Mouse (Mus musculus) CH12.LX (cell line): ENCODE measurements around the gene Asns. TPM values are rescaled to one million over a fixed set of nuclear protein-coding genes. Genes with fewer than 3 reads are reported as not detected.

ENCODE experiments used
- DNase-seq: peaks from one replicate; pipeline ENCODE4 v3.0.0-alpha.2; 2013; ENCODE audit errors: extremely low read depth
- H3K27ac ChIP-seq: 2 replicates; pipeline ENCODE4 v1.5.1; 2012; ENCODE audit warnings: low read depth, mild to moderate bottlenecking, control low read depth, moderate library complexity; ENCODE audit not compliant: insufficient read depth
- H3K27me3 ChIP-seq: replicated peaks from 2 replicates; pipeline ENCODE3; 2012; ENCODE audit warnings: inconsistent platforms
- H3K36me3 ChIP-seq, 2 experiments: replicated peaks in 1 of 2; 2 replicates each; pipeline versions ENCODE3 to v1.6.1; 2012; ENCODE audit warnings: inconsistent platforms in 1 of 2, low read length in 1 of 2, mild to moderate bottlenecking in 1 of 2, mixed read lengths in 1 of 2, moderate library complexity in 1 of 2; ENCODE audit not compliant: control insufficient read depth in 1 of 2, insufficient read depth in 1 of 2
- H3K4me1 ChIP-seq, 2 experiments: 2 replicates each; pipeline ENCODE4 v1.6.1; 2012; ENCODE audit warnings: inconsistent platforms in 1 of 2, moderate library complexity in 1 of 2; ENCODE audit not compliant: insufficient read depth in 2 of 2, control insufficient read depth in 1 of 2
- H3K4me2 ChIP-seq: 2 replicates; pipeline ENCODE4 v1.6.1; 2012; ENCODE audit warnings: low read depth, mild to moderate bottlenecking, control low read depth; ENCODE audit not compliant: poor library complexity, insufficient read depth, severe bottlenecking
- H3K4me3 ChIP-seq, 3 experiments: fragments of 150-350 bp in 1 of 3; sonication (generic) in 1 of 3; replicated peaks in 1 of 3; 2 replicates each; pipeline versions ENCODE3 to v1.5.1; 2011 to 2012; ENCODE audit warnings: low read depth in 2 of 3, low read length in 2 of 3, mild to moderate bottlenecking in 2 of 3, moderate library complexity in 2 of 3, control low read depth in 1 of 3, improper control_type of control experiment in 1 of 3, inconsistent platforms in 1 of 3, mixed read lengths in 1 of 3; ENCODE audit not compliant: poor library complexity in 1 of 3
- H3K79me2 ChIP-seq: replicated peaks from 2 replicates; pipeline ENCODE4 v1.6.1; 2012; ENCODE audit warnings: mild to moderate bottlenecking, moderate library complexity; ENCODE audit not compliant: control insufficient read depth, poor library complexity, insufficient read depth, severe bottlenecking; ENCODE audit errors: extremely low read depth
- H3K9ac ChIP-seq: 2 replicates; pipeline ENCODE4 v1.6.1; 2012; ENCODE audit warnings: low read depth, mild to moderate bottlenecking, control low read depth, moderate library complexity; ENCODE audit not compliant: insufficient read depth
- H3K9me3 ChIP-seq: replicated peaks from 2 replicates; pipeline ENCODE3; 2012; ENCODE audit warnings: low read length, inconsistent platforms, mixed read lengths
- BHLHE40 ChIP-seq: IDR thresholded peaks from 2 replicates; pipeline ENCODE4 v1.6.1; 2011; ENCODE audit warnings: mild to moderate bottlenecking, low read depth, low read length, improper control_type of control experiment
- CHD1 ChIP-seq: IDR thresholded peaks from 2 replicates; pipeline ENCODE4 v1.6.1; 2012; ENCODE audit warnings: low read depth, low read length, improper control_type of control experiment, inconsistent platforms
- CHD2 ChIP-seq: IDR thresholded peaks from 2 replicates; pipeline ENCODE4 v1.6.1; 2011; ENCODE audit warnings: low read length, improper control_type of control experiment
- CTCF ChIP-seq, 2 experiments: IDR thresholded peaks in 1 of 2; conservative IDR thresholded peaks in 1 of 2; 2 replicates each; pipeline ENCODE4 v1.5.1; 2011 to 2012; ENCODE audit warnings: low read depth in 2 of 2, low read length in 2 of 2, improper control_type of control experiment in 1 of 2, inconsistent platforms in 1 of 2, mild to moderate bottlenecking in 1 of 2, moderate library complexity in 1 of 2
- ELF1 ChIP-seq: IDR thresholded peaks from 2 replicates; pipeline ENCODE4 v1.6.1; 2014; ENCODE audit warnings: low read depth, mild to moderate bottlenecking, inconsistent platforms, low read length, improper control_type of control experiment
- IRF4 ChIP-seq: IDR thresholded peaks from 2 replicates; pipeline ENCODE4 v1.6.1; 2014; ENCODE audit warnings: low read depth, mild to moderate bottlenecking, inconsistent platforms, low read length, improper control_type of control experiment
- JUND ChIP-seq: conservative IDR thresholded peaks from 2 replicates; pipeline ENCODE4 v1.6.1; 2011; ENCODE audit warnings: low read depth, low read length, improper control_type of control experiment
- MAFK ChIP-seq: IDR thresholded peaks from 2 replicates; pipeline ENCODE4 v1.6.1; 2011; ENCODE audit warnings: low read length, improper control_type of control experiment; ENCODE audit not compliant: insufficient replicate concordance
- MEF2A ChIP-seq: IDR thresholded peaks from 2 replicates; pipeline ENCODE4 v1.6.1; 2014; ENCODE audit warnings: low read depth, mild to moderate bottlenecking, inconsistent platforms, low read length, improper control_type of control experiment, borderline replicate concordance
- MXI1 ChIP-seq: IDR thresholded peaks from 2 replicates; pipeline ENCODE4 v1.6.1; 2011; ENCODE audit warnings: mild to moderate bottlenecking, low read depth, low read length, improper control_type of control experiment
- MYC ChIP-seq: IDR thresholded peaks from 2 replicates; pipeline ENCODE4 v1.6.1; 2011; ENCODE audit warnings: low read depth, mild to moderate bottlenecking, improper control_type of control experiment, low read length
- NELFE ChIP-seq: IDR thresholded peaks from 2 replicates; pipeline ENCODE4 v1.6.1; 2011; ENCODE audit warnings: low read depth, low read length, improper control_type of control experiment
- NRF1 ChIP-seq: IDR thresholded peaks from 2 replicates; pipeline ENCODE4 v1.6.1; 2014; ENCODE audit warnings: low read depth, mild to moderate bottlenecking, inconsistent platforms, low read length, improper control_type of control experiment, moderate library complexity
- PAX5 ChIP-seq: IDR thresholded peaks from 2 replicates; pipeline ENCODE4 v1.6.1; 2012; ENCODE audit warnings: low read length, inconsistent platforms, mixed read lengths
- POLR2AphosphoS2 ChIP-seq: IDR thresholded peaks from 2 replicates; pipeline ENCODE4 v1.6.1; 2011; ENCODE audit warnings: low read depth, low read length, improper control_type of control experiment
- TBP ChIP-seq: conservative IDR thresholded peaks from 2 replicates; pipeline ENCODE4 v1.6.1; 2011; ENCODE audit warnings: low read depth, low read length, improper control_type of control experiment
- TCF12 ChIP-seq: IDR thresholded peaks from 2 replicates; pipeline ENCODE4 v1.6.1; 2014; ENCODE audit warnings: low read depth, mild to moderate bottlenecking, inconsistent platforms, low read length, improper control_type of control experiment
- UBTF ChIP-seq: IDR thresholded peaks from 2 replicates; pipeline ENCODE4 v1.6.1; 2012; ENCODE audit warnings: low read depth, mild to moderate bottlenecking, inconsistent platforms, low read length, improper control_type of control experiment, moderate library complexity
- ZC3H11A ChIP-seq: IDR thresholded peaks from 2 replicates; pipeline ENCODE4 v1.6.1; 2012; ENCODE audit warnings: low read depth, mild to moderate bottlenecking, inconsistent platforms, low read length, improper control_type of control experiment
- ZKSCAN1 ChIP-seq: IDR thresholded peaks from 2 replicates; pipeline ENCODE4 v1.6.1; 2012; ENCODE audit warnings: low read depth, inconsistent platforms, low read length, improper control_type of control experiment, borderline replicate concordance
- dilution Hi-C: fragments of 300-500 bp; cut with MboI; formaldehyde crosslinking; loops from 2 replicates; pipeline ENCODE4 v1.14.3; 2020; ENCODE audit warnings: low sequenced_read_pairs; ENCODE audit not compliant: extremely low pct_unique_long_range_greater_than_20kb, extremely low pct_ligation_motif_present
- in situ Hi-C: fragments of 300-500 bp; cut with MboI; formaldehyde crosslinking; loops from 3 replicates; pipeline ENCODE4 v1.14.3; 2019; ENCODE audit warnings: low sequenced_read_pairs, low pct_ligation_motif_present, low pct_unique_long_range_greater_than_20kb, mixed read lengths
- polyA plus RNA-seq: library from polyadenylated mRNA; unstranded; fragments of >175 nt; gene quantifications from 2 replicates; pipeline ENCODE4 v1.2.1, GENCODE M21; 2012; ENCODE audit warnings: low read depth; ENCODE audit not compliant: insufficient read length
- total RNA-seq, 2 experiments: library from RNA; depleted of rRNA; stranded (reverse); fragments of 300-350 nt in 1 of 2; fragments of >200 nt in 1 of 2; gene quantifications; 2 replicates each; pipeline ENCODE4 v1.2.3; 2012 to 2014

Gene Asns
- total and polyA plus RNA-seq, 3 experiments: not detected

- Histone ChIP-seq H3K27ac (no peak overlapping the region), H3K4me3 (no peak overlapping the region), H3K27me3 (no peaks in the 10 kb centered on the region), H3K4me2 (no peak overlapping the region), H3K79me2 (no peaks in the 10 kb centered on the region), H3K4me1 (peaks cover 0 to 16% of the 10 kb centered on the region in 2 experiments; a peak in 2 of 4 replicates), H3K9ac (no peak overlapping the region), H3K9me3 (peaks cover 4% of the 10 kb centered on the region), H3K36me3 (no peaks in the 10 kb centered on the region)
- DNase-seq: no peak
- dilution Hi-C loops (no loop called here), in situ Hi-C loops (no loop called here)
- TF ChIP-seq MAFK (no peak), UBTF (no peak), PAX5 (no peak), CTCF (conservative IDR thresholded peaks at IDR 0.05 in 1 of 2, IDR thresholded peaks at IDR 0.05 in 1 of 2; ENCODE audit: low read depth in 2 of 2, low read length in 2 of 2) (no peak), TCF12 (no peak), CHD2 (no peak), TBP (no peak), POLR2AphosphoS2 (no peak), ELF1 (no peak), BHLHE40 (no peak), NRF1 (no peak)
Observed at GRCm38 (mm10) chr6:7697077-7697643, 4.1 kb upstream of the Asns start.

- dilution Hi-C loops (no loop called here), in situ Hi-C loops (no loop called here)
- Histone ChIP-seq H3K4me1 (peaks cover 0 to 16% of the 10 kb centered on the region in 2 experiments; a peak in 2 of 4 replicates), H3K9me3 (peaks cover 4% of the 10 kb centered on the region), H3K27ac (no peak overlapping the region), H3K9ac (no peak overlapping the region), H3K36me3 (no peaks in the 10 kb centered on the region), H3K4me2 (no peak overlapping the region), H3K79me2 (no peaks in the 10 kb centered on the region), H3K27me3 (no peaks in the 10 kb centered on the region), H3K4me3 (no peak overlapping the region)
- TF ChIP-seq NELFE (no peak), MYC (no peak), ELF1 (no peak), MXI1 (no peak), ZKSCAN1 (no peak), JUND (no peak), ZC3H11A (no peak), TBP (no peak), CHD1 (no peak), MEF2A (no peak), TCF12 (no peak), IRF4 (no peak)
- DNase-seq: peak; percentile 53
Observed at GRCm38 (mm10) chr6:7696641-7697040, 3.6 kb upstream of the Asns start.
